8 mouse cellular contexts compared by ENCODE assay signal in the genomic region with DNA sequence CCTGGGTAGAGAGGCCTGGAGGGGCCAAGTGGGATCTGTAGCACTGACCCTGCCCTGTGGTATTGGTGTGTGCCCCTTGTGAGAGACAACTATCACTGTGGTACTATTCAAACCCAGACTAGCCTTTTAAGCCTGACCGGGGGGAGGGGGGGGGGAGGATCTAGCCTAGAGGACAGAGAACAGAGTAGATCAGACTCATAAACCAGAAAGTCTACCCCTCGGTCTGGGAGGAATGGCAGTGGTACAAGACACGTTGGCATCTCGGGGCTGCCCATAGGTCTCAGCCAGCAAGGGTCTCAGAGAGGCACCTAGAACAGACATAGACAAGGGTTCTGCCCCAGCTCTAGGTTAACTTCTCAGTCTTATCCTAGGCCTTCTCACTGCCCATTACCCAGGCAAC. TPM values are rescaled to one million over a fixed set of nuclear protein-coding genes. Genes with fewer than 3 reads are reported as not detected.
DNase-seq lines count a peak whose midpoint lies in the region; ATAC-seq and TF ChIP-seq lines count a peak whose summit lies in the region.

No protein-coding gene starts in this region.

- H3K36me3 ChIP-seq in thymus, adult 2 months (ENCODE audit: control insufficient read depth, insufficient read depth, low read length) = no peaks in the 10 kb centered on the region
- peaks cover 15% of the 10 kb centered on the region for H3K36me3 ChIP-seq in liver, embryonic 14.5 days (replicated peaks; ENCODE audit: control insufficient read depth, insufficient read depth, low read depth)

- no peak for TF ChIP-seq EP300 in liver, embryonic 14.5 days (IDR thresholded peaks at IDR 0.05; ENCODE audit: low read depth)

- WGBS in cerebellum, adult 2 months = 60% methylated on average over 4 of the region's 4 CpGs
- WGBS in thymus, adult 2 months = 1% methylated on average over 4 of the region's 4 CpGs
- WGBS in liver, embryonic 14.5 days (ENCODE audit: insufficient replicate concordance) = 15% methylated on average over 4 of the region's 4 CpGs

- TF ChIP-seq CTCF in cerebellum, adult 2 months (IDR thresholded peaks at IDR 0.05; ENCODE audit: borderline replicate concordance, insufficient read depth, low read depth, low read length) = no peak
- no peak for TF ChIP-seq CTCF in thymus, adult 2 months (IDR thresholded peaks at IDR 0.05; ENCODE audit: borderline replicate concordance, control insufficient read depth, extremely low read depth, insufficient read depth, low read length, poor library complexity)
- no peak for TF ChIP-seq CTCF in liver, embryonic 14.5 days (IDR thresholded peaks at IDR 0.05; ENCODE audit: low read depth)

- no peak for ATAC-seq in liver, embryonic 14.5 days (ENCODE audit: insufficient read depth)

- H3K9ac ChIP-seq in liver, embryonic 14.5 days (replicated peaks) = peak overlapping the region; percentile 98

- H3K27me3 ChIP-seq in cerebellum, adult 2 months (ENCODE audit: control insufficient read depth, insufficient read depth, low read length) = no peaks in the 10 kb centered on the region
- no peaks in the 10 kb centered on the region for H3K27me3 ChIP-seq in thymus, adult 2 months (ENCODE audit: control insufficient read depth, insufficient read depth, low read length)
- H3K27me3 ChIP-seq in liver, embryonic 14.5 days (ENCODE audit: control insufficient read depth, insufficient read depth, low read length) = no peaks in the 10 kb centered on the region

- no peak for DNase-seq in cerebellum, adult 2 months
- DNase-seq in cerebellum, postnatal 25 days = no peak
- peak; percentile 19 for DNase-seq in thymus, adult 2 months
- no peak for DNase-seq in thymus, adult 18-20 months
- no peak for DNase-seq in liver, embryonic 14.5 days (ENCODE audit: low read depth in 3 of 3, low spot score in 3 of 3)
- DNase-seq in adrenal gland, postnatal 4 days (ENCODE audit: low spot score in 2 of 2) = no peak
- DNase-seq in thymus, postnatal 4 days = no peak
- no peak for DNase-seq in right cerebral cortex, postnatal 25 days

- H3K4me2 ChIP-seq in liver, embryonic 14.5 days (ENCODE audit: low read depth) = peak overlapping the region; percentile 100

- TF ChIP-seq POLR2A in cerebellum, adult 2 months (IDR thresholded peaks at IDR 0.05; ENCODE audit: borderline replicate concordance, insufficient read depth, low read length) = no peak
- no peak for TF ChIP-seq POLR2A in thymus, adult 2 months (IDR thresholded peaks at IDR 0.05; ENCODE audit: control insufficient read depth, extremely low read depth, insufficient read depth, low read length, poor library complexity)

- no peaks in the 10 kb centered on the region for H3K9me3 ChIP-seq in liver, embryonic 14.5 days (ENCODE audit: control insufficient read depth, low read length)

- H3K4me1 ChIP-seq in cerebellum, adult 2 months (ENCODE audit: control insufficient read depth, insufficient read depth, low read length) = no peaks in the 10 kb centered on the region; the same call in 1 of the 2 replicates
- peaks cover 17% of the 10 kb centered on the region for H3K4me1 ChIP-seq in thymus, adult 2 months (replicated peaks; ENCODE audit: control insufficient read depth, insufficient read depth, low read length)
- peaks cover 62 to 65% of the 10 kb centered on the region in 2 experiments for H3K4me1 ChIP-seq in liver, embryonic 14.5 days (replicated peaks; ENCODE audit: control insufficient read depth in 2 of 2, insufficient read depth in 2 of 2, low read length in 1 of 2)

- H3K27ac ChIP-seq in cerebellum, adult 2 months (ENCODE audit: insufficient read depth, low read length) = peak overlapping the region; percentile 57; the same call in 1 of the 2 replicates
- H3K27ac ChIP-seq in thymus, adult 2 months (ENCODE audit: control insufficient read depth, insufficient read depth, low read length) = no peak overlapping the region
- peak overlapping the region; percentile 94 for H3K27ac ChIP-seq in liver, embryonic 14.5 days

- peak overlapping the region; percentile 92 for H3K4me3 ChIP-seq in cerebellum, adult 2 months (replicated peaks; ENCODE audit: insufficient read depth, low read depth, low read length)
- H3K4me3 ChIP-seq in thymus, adult 2 months (ENCODE audit: control insufficient read depth, insufficient read depth, low read length) = peak overlapping the region; percentile 65
- H3K4me3 ChIP-seq in liver, embryonic 14.5 days (ENCODE audit: insufficient read depth in 1 of 2, low read depth in 2 of 2, low read length in 2 of 2) = peak overlapping the region; percentile 88 to 98

RNA-seq across cellular contexts. Expression of gene St3gal4, which starts 3.3 kb away (rescaled TPM):
- polyA plus RNA-seq in cerebellum, adult 2 months (2012; rRNA removed) = 12.7 and 14.5 TPM in 2 replicates
- 8.9 and 10.4 TPM in 2 replicates for polyA plus RNA-seq in thymus, adult 2 months (2012; rRNA removed)
- polyA plus RNA-seq in liver, embryonic 14.5 days (2012; rRNA removed) = 4.6 and 6.0 TPM in 2 replicates
- 17.8 and 19.2 TPM in 2 replicates for polyA plus RNA-seq in liver, embryonic 14.5 days (2014; fragmentation: Nextera tagmentation; extraction: Ambion mirVana)
- 10 to 100 TPM; 31.1 to 38.5 TPM for total RNA-seq in adrenal gland, postnatal 4 days (2021)
